Mouse (Mus musculus) hindbrain, embryonic 12.5 days (tissue): ENCODE measurements at regions not wholly inside any gene's neighbourhood (a gene's known extent, or its start where the extent isn't known, plus 50 kb on each side); places are given as distances from the start of the nearest gene placed in this dataset.

Source experiments
- ATAC-seq: fragments of 200-750 bp; cut with Nextera tagmentation; 2 replicates; pipeline ENCODE4 v1.8.0; 2017; ENCODE audit warnings: moderate TSS enrichment; ENCODE audit not compliant: low FRiP score
- H3K27ac ChIP-seq: fragments of 300-500 bp; sonication (generic); 2 replicates; pipeline ENCODE4 v1.5.1; 2016; ENCODE audit warnings: mild to moderate bottlenecking
- H3K27me3 ChIP-seq: fragments of 300-500 bp; sonication (generic); 2 replicates; pipeline ENCODE4 v1.6.1; 2016; ENCODE audit warnings: mild to moderate bottlenecking
- H3K36me3 ChIP-seq: fragments of 300-500 bp; sonication (generic); 2 replicates; pipeline ENCODE4 v1.6.1; 2016; ENCODE audit warnings: mild to moderate bottlenecking
- H3K4me1 ChIP-seq: fragments of 300-500 bp; sonication (generic); 2 replicates; pipeline ENCODE4 v1.6.1; 2016
- H3K4me2 ChIP-seq: fragments of 300-500 bp; sonication (generic); replicated peaks from 2 replicates; pipeline ENCODE4 v1.6.1; 2016; ENCODE audit warnings: mild to moderate bottlenecking
- H3K4me3 ChIP-seq: fragments of 300-500 bp; sonication (generic); 2 replicates; pipeline ENCODE4 v1.5.1; 2016; ENCODE audit warnings: mild to moderate bottlenecking
- H3K9ac ChIP-seq: fragments of 300-500 bp; sonication (generic); 2 replicates; pipeline ENCODE4 v1.6.1; 2016; ENCODE audit warnings: mild to moderate bottlenecking, moderate library complexity
- H3K9me3 ChIP-seq: fragments of 300-500 bp; sonication (generic); replicated peaks from 2 replicates; pipeline ENCODE4 v1.6.1; 2016; ENCODE audit warnings: mild to moderate bottlenecking
- WGBS: fragments of 180-500 bp; shearing (Covaris S2); methylation state at CpG from one replicate; pipeline ENCODE4 v1.1.7; 2016; 5-methylcytosine and 5-hydroxymethylcytosine counted together

- Histone ChIP-seq H3K9ac (no peak overlapping the region), H3K4me3 (no peak overlapping the region), H3K27me3 (no peaks in the 10 kb centered on the region), H3K9me3 (no peaks in the 10 kb centered on the region), H3K4me2 (no peak overlapping the region), H3K36me3 (no peaks in the 10 kb centered on the region), H3K27ac (peak overlapping the region; percentile 79), H3K4me1 (peaks cover 2% of the 10 kb centered on the region; the same call in 1 of the 2 replicates)
- WGBS, result 62% methylated on average over 12 of the region's 12 CpGs
- peak; percentile 93 for ATAC-seq
Observed at GRCm38 (mm10) chr14:103417110-103418061, 70.8 kb upstream of the Mycbp2 start.

- no peak overlapping the region for H3K4me2 ChIP-seq
- no peaks in the 10 kb centered on the region for H3K9me3 ChIP-seq
- H3K27me3 ChIP-seq, result no peaks in the 10 kb centered on the region
- H3K36me3 ChIP-seq, result no peaks in the 10 kb centered on the region
- H3K4me3 ChIP-seq, result no peak overlapping the region
- no peak overlapping the region for H3K27ac ChIP-seq
- no peak overlapping the region for H3K9ac ChIP-seq
- 79% methylated on average over 2 of the region's 2 CpGs for WGBS
- ATAC-seq, result no peak
- H3K4me1 ChIP-seq, result no peaks in the 10 kb centered on the region
Observed at GRCm38 (mm10) chr14:103404611-103405010, 58.0 kb upstream of the Mycbp2 start.

GRCm38 (mm10) chr14:103403054-103403453, 56.4 kb upstream of the Mycbp2 start:
- Histone ChIP-seq H3K9me3 (no peaks in the 10 kb centered on the region), H3K27ac (no peak overlapping the region), H3K27me3 (no peaks in the 10 kb centered on the region), H3K4me1 (no peaks in the 10 kb centered on the region), H3K9ac (no peak overlapping the region), H3K4me3 (no peak overlapping the region), H3K4me2 (no peak overlapping the region), H3K36me3 (no peaks in the 10 kb centered on the region)
- ATAC-seq, result no peak
- 69% methylated on average over 3 of the region's 3 CpGs for WGBS

- Histone ChIP-seq H3K27ac (no peak overlapping the region), H3K4me1 (no peaks in the 10 kb centered on the region), H3K27me3 (no peaks in the 10 kb centered on the region), H3K4me3 (no peak overlapping the region), H3K36me3 (no peaks in the 10 kb centered on the region), H3K9ac (no peak overlapping the region), H3K9me3 (no peaks in the 10 kb centered on the region), H3K4me2 (no peak overlapping the region)
- 83% methylated on average over 2 of the region's 2 CpGs for WGBS
- ATAC-seq, result no peak
Observed at GRCm38 (mm10) chr14:103401983-103402382, 55.4 kb upstream of the Mycbp2 start.

GRCm38 (mm10) chr14:103401280-103401679, 54.7 kb upstream of the Mycbp2 start:
- ATAC-seq, result no peak
- 87% methylated on average over 2 of the region's 2 CpGs for WGBS
- H3K4me2 ChIP-seq, result no peak overlapping the region
- H3K4me3 ChIP-seq, result no peak overlapping the region
- no peak overlapping the region for H3K9ac ChIP-seq
- no peaks in the 10 kb centered on the region for H3K36me3 ChIP-seq
- H3K27me3 ChIP-seq, result no peaks in the 10 kb centered on the region
- no peak overlapping the region for H3K27ac ChIP-seq
- no peaks in the 10 kb centered on the region for H3K4me1 ChIP-seq
- no peaks in the 10 kb centered on the region for H3K9me3 ChIP-seq

- Histone ChIP-seq H3K36me3 (no peaks in the 10 kb centered on the region), H3K27me3 (no peaks in the 10 kb centered on the region), H3K4me2 (no peak overlapping the region), H3K9me3 (no peaks in the 10 kb centered on the region), H3K4me1 (no peaks in the 10 kb centered on the region), H3K9ac (no peak overlapping the region), H3K27ac (no peak overlapping the region), H3K4me3 (no peak overlapping the region)
- ATAC-seq, result no peak
- 94% methylated on average over 1 of the region's 1 CpGs for WGBS
Observed at GRCm38 (mm10) chr14:103398401-103398800, 51.8 kb upstream of the Mycbp2 start.
